ENCODE assay signal across 8 mouse cellular contexts in the genomic region with DNA sequence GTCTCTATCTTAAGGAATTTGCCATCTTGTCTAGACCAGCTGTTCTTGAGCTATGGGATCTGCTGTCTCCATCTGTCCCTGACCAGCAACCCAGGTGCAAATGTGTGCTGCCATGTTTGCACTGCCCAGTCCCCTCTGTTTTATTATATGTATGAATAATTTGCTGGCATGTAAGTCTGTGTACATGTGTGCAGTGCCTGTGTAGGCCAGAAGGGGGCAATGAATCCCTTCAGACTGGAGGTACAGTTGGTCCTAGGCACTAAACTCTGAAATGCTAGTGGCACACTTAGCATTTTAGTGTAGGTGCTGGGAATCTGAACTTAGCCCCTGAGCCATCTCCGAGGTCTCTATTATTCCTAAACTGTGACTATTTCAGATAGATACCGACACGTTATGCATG. TPM values are rescaled to one million over a fixed set of nuclear protein-coding genes. Genes with fewer than 3 reads are reported as not detected.
DNase-seq lines count a peak whose midpoint lies in the region; ATAC-seq and TF ChIP-seq lines count a peak whose summit lies in the region.

No protein-coding gene starts in this region.

- H3K27ac ChIP-seq in hindbrain, embryonic 14.5 days = no peak overlapping the region
- H3K27ac ChIP-seq in hindbrain, embryonic 16.5 days (ENCODE audit: low read depth, low read length) = no peak overlapping the region
- no peak overlapping the region for H3K27ac ChIP-seq in ES-E14 (ENCODE audit: insufficient read depth, low read depth, low read length, poor library complexity, severe bottlenecking)
- H3K27ac ChIP-seq in gastrocnemius, adult 2 months = no peak overlapping the region

- peak; percentile 68 for TF ChIP-seq CTCF in gastrocnemius, adult 2 months (IDR thresholded peaks at IDR 0.05)

- H3K9me3 ChIP-seq in hindbrain, embryonic 14.5 days (ENCODE audit: control insufficient read depth, low read length) = no peaks in the 10 kb centered on the region
- H3K9me3 ChIP-seq in hindbrain, embryonic 16.5 days (ENCODE audit: control insufficient read depth, low read length) = no peaks in the 10 kb centered on the region
- no peaks in the 10 kb centered on the region for H3K9me3 ChIP-seq in ES-E14 (ENCODE audit: control insufficient read depth, insufficient read depth, low read depth, low read length)

- H3K4me3 ChIP-seq in hindbrain, embryonic 14.5 days (replicated peaks; ENCODE audit: low read length) = no peak overlapping the region
- H3K4me3 ChIP-seq in hindbrain, embryonic 16.5 days (ENCODE audit: low read length) = no peak overlapping the region
- H3K4me3 ChIP-seq in ES-E14 (ENCODE audit: insufficient read depth in 1 of 2, low read depth in 1 of 2, low read length in 2 of 2, poor library complexity in 1 of 2, severe bottlenecking in 1 of 2) = no peak overlapping the region
- no peak overlapping the region for H3K4me3 ChIP-seq in gastrocnemius, adult 2 months

- H3K36me3 ChIP-seq in hindbrain, embryonic 14.5 days (replicated peaks; ENCODE audit: control insufficient read depth, insufficient read depth) = peaks cover 81% of the 10 kb centered on the region
- H3K36me3 ChIP-seq in hindbrain, embryonic 16.5 days (ENCODE audit: control insufficient read depth, insufficient read depth, low read length) = peaks cover 31% of the 10 kb centered on the region
- H3K36me3 ChIP-seq in ES-E14 (ENCODE audit: control insufficient read depth, insufficient read depth, low read length, poor library complexity, severe bottlenecking) = peaks cover 24% of the 10 kb centered on the region

- H3K4me2 ChIP-seq in hindbrain, embryonic 14.5 days (replicated peaks) = no peak overlapping the region
- no peak overlapping the region for H3K4me2 ChIP-seq in hindbrain, embryonic 16.5 days (ENCODE audit: low read length)

- H3K4me1 ChIP-seq in hindbrain, embryonic 14.5 days (replicated peaks; ENCODE audit: control insufficient read depth, insufficient read depth, low read length) = no peaks in the 10 kb centered on the region
- no peaks in the 10 kb centered on the region for H3K4me1 ChIP-seq in hindbrain, embryonic 16.5 days (ENCODE audit: control insufficient read depth, insufficient read depth, low read depth, low read length)
- H3K4me1 ChIP-seq in ES-E14 (ENCODE audit: control insufficient read depth in 2 of 2, insufficient read depth in 2 of 2, low read length in 2 of 2, poor library complexity in 1 of 2) = no peaks in the 10 kb centered on the region

- ATAC-seq in hindbrain, embryonic 14.5 days (ENCODE audit: low FRiP score) = no peak
- ATAC-seq in hindbrain, embryonic 16.5 days = no peak
- ATAC-seq in megakaryocyte-erythroid progenitor cell, adult 5-6 weeks (replicated peaks; ENCODE audit: low FRiP score, low TSS enrichment, poor library complexity, severe bottlenecking) = peak; percentile 96

- WGBS in hindbrain, embryonic 14.5 days = 75% methylated on average over 3 of the region's 3 CpGs
- WGBS in hindbrain, embryonic 16.5 days = 88% methylated on average over 3 of the region's 3 CpGs

- H3K27me3 ChIP-seq in hindbrain, embryonic 14.5 days (ENCODE audit: control insufficient read depth, insufficient read depth, low read length) = no peaks in the 10 kb centered on the region
- H3K27me3 ChIP-seq in hindbrain, embryonic 16.5 days (replicated peaks; ENCODE audit: control insufficient read depth, insufficient read depth, low read length) = no peaks in the 10 kb centered on the region

- intact Hi-C loops in gastrocnemius, adult 2 months (cut with DNase I) = no loop called here

- H3K9ac ChIP-seq in hindbrain, embryonic 14.5 days = no peak overlapping the region
- no peak overlapping the region for H3K9ac ChIP-seq in hindbrain, embryonic 16.5 days (ENCODE audit: low read depth, low read length)
- no peak overlapping the region for H3K9ac ChIP-seq in ES-E14 (ENCODE audit: insufficient read depth, low read depth, low read length, poor library complexity, severe bottlenecking)

- in situ Hi-C loops in ES-E14 (cut with MboI; ENCODE audit: low sequenced_read_pairs in 2 of 2, unreplicated experiment in 2 of 2) = no loop called here

- DNase-seq in hindbrain, embryonic 14.5 days (ENCODE audit: low spot score) = peak; percentile 41
- DNase-seq in ES-E14 (ENCODE audit: low read depth, low spot score) = peak; percentile 33
- peak; percentile 67 for DNase-seq in brain, adult 2 months (ENCODE audit: low read depth, low spot score)
- DNase-seq in gastrocnemius, adult 2 months = peak; percentile 30
- peak; percentile 13 to 32 for DNase-seq in layer of hippocampus, postnatal 14 days (ENCODE audit: low spot score in 2 of 2)
- DNase-seq in thymus, postnatal 10 days (ENCODE audit: low spot score in 2 of 2) = peak; percentile 22 to 57

TF ChIP-seq in ES-E14, 5 proteins besides CTCF, POLR2A, EP300 and RAD21:
- TF ChIP-seq MAFK (IDR thresholded peaks at IDR 0.05; ENCODE audit: insufficient read depth, low read depth, low read length) (no peak), ZC3H11A (IDR thresholded peaks at IDR 0.05; ENCODE audit: borderline replicate concordance, low read depth, low read length) (0 out of 2 replicates have a peak, but pooled peaks have one; percentile 13)

RNA-seq across cellular contexts. Expression of a gene that starts 58.9 kb away (rescaled TPM):
- polyA plus RNA-seq in hindbrain, embryonic 14.5 days (2014; fragmentation: Nextera tagmentation; extraction: Ambion mirVana) = 25.3 and 25.5 TPM in 2 replicates
- 17.8 TPM in 2 replicates for polyA plus RNA-seq in hindbrain, embryonic 16.5 days (2015; fragmentation: Nextera tagmentation; extraction: Ambion mirVana)
- 72.3 and 98.1 TPM in 2 replicates for total RNA-seq in ES-E14 (2012; rRNA removed)
- 10 to 100 TPM; 29.7 to 32.1 TPM for total RNA-seq in gastrocnemius, adult 2 months (2021)
- total RNA-seq in layer of hippocampus, postnatal 14 days (2021) = 10 to 100 TPM; 60.7 to 77.9 TPM
- total RNA-seq in megakaryocyte-erythroid progenitor cell, adult 5-6 weeks (2014; fragmentation: Nextera tagmentation) = 56.7 and 63.6 TPM in 2 replicates
- 32.7 and 51.7 TPM in 2 replicates for total RNA-seq in megakaryocyte-erythroid progenitor cell, adult 5-6 weeks (2017)
